Mouse (Mus musculus): Measurements from ENCODE around the gene Zdhhc8.

Gene Zdhhc8

DNA sequence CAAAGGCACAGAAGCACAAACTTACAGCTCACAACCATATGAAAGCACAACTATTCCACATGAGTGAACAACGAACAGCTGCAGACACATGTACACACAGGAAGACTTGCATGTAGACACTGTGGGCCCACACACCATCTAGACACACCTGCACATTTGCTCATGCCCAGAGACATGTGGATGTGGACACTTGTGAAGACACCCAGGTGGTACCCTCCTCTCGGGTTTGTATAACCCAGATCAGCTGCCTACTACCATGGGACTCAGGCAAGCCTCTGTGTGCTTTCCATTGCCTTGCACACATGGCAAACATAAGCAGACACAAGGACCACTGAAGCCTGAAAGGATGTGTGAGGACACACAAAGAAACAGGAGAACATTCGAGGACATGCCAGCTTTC, 3.9 kb downstream of the Zdhhc8 start:
- no peak for ATAC-seq (ENCODE audit: low TSS enrichment)

DNA sequence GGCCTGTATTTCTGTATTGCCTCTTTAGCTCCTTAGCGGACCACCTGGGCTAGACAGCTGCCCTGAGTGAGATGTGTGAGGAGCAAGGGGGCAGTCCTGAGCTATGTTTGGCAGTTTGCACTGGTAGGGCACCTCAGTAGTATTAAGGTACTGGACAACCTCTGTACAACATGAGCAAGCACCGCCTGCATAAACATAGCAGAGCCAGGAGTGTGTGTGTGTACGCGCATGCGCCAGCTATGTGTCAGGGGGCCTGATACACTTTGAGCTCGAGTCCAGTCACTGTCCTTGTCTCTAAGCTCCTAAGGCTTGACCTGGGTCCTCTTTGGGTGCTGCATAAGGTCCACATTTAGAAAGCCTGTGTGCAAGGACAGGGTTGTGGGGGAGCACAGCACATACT, 4.3 kb downstream of the Zdhhc8 start:
- ATAC-seq (ENCODE audit: low TSS enrichment): no peak

DNA sequence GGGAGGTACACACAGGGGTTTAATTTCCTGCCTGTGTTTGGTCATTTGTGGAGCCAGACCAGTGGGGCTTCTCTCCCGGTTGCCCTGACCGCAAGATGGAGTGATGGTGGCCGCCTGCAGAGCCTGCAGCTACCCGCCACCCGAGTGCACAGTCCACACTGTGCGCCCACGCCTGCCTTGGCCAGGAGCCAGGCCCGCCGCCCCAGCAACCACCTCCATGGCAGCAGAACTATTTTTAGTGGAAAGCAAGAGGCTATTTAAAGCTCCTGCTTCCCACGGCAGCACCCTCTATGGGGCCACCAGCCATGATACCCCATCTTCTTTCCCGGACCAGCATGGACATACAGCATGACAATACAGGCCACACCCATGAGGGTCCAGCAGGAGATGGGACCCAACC, 5.3 kb downstream of the Zdhhc8 start:
- peak; percentile 58 for ATAC-seq (ENCODE audit: low TSS enrichment)

DNA sequence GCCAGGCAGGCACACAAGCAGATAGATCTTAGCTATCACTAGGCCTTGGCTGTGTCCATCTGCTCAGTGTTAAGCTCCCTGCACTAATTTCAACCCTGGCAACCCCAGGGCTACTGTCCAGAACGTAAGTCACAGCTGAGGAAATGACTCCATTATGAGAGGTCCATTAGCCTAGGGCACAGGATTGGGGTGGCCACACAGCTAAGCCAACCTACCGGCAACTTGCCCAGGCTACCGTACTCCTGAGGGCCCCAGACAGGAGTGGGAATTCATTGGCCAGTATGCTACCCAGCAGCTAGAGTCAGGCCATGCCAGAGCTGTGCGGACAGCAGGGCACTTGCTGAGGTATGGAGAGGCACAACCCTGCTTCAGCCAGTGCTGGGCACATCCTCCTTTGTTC, 6.1 kb downstream of the Zdhhc8 start:
- ATAC-seq (ENCODE audit: low TSS enrichment): no peak

DNA sequence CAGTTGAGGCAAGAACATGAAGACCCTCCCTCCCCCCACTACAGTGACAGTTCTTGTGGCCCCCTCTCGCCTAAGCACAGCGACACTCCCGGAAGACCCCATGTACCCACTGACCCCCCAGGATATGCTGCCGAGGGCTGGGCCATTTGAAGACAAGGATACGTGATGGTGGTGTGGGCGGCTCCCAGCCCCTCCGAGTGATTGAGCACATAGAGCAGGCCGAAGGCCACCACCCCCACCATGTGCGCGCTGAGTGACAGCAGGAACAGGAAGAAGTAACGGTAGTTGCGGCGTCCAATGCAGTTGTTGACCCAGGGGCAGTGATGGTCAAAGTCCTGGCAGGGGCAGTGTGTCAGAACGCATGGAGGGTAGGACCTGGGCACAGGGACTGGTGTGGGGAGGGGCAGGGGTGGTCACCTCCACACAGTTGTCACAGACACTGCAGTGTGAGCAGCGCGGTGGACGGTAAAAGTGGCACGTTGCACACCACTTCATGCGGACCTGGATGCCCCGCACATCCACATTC, 7.0 kb downstream of the Zdhhc8 start:
- ATAC-seq (ENCODE audit: low TSS enrichment): no peak

DNA sequence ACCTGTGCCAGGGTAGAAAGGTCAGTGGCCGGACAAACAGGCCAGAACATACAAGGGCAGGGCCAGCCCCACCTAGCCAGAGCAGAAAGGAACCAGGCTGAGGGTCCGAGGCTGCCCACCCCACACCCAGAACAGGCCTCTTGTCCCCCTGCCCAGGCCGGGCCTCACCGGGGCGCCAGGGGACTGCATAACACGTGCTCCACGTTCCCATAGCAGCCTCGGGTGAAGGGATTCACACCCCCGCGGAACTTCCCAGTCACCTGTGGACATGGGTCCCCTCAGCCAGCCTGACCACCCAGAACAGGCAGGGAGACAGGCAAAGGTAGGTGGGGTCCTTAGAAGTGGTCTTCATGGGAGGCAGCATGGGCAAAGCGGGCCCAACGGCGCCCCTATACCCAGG, 7.7 kb downstream of the Zdhhc8 start:
- ATAC-seq (ENCODE audit: low TSS enrichment): no peak

DNA sequence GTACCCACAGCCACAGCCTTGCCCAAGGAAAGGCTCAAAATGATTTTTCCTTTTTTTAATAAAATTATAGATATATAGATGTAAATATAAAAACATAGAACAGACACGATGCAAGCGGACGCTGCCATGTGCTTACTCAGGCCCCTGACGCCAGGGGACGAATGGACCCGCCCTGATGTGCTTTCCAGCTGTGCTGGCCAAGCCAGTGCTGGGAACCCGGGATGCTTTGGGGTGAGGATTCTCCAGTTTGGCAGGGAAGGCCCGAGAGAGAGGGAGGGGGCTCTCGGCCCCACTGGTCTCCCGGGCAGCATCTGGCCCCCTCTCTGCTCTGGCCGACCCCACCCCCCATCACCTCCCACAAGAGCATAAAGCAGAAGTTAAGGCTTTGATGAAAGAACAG, 12.7 kb downstream of the Zdhhc8 start:
- ATAC-seq (ENCODE audit: low TSS enrichment): no peak

DNA sequence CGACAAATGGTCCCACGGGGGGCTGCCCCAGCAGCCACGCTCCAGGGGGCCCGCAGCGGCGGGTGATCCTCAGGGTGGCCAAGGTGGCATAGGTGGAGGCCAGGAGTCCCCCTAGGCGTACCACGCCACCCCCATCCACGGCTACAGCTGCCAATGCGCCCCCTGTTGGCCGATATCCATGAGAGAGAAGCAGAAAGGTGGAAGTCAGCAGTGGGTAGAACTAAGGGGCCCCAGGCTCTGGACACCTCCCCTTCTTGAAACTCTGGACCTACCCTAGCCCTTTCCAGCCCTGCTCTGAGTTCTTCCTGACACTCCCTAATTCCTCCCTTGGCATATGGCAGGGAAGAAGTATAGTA, 13.4 kb downstream of the Zdhhc8 start:
- no peak for ATAC-seq (ENCODE audit: low TSS enrichment)

DNA sequence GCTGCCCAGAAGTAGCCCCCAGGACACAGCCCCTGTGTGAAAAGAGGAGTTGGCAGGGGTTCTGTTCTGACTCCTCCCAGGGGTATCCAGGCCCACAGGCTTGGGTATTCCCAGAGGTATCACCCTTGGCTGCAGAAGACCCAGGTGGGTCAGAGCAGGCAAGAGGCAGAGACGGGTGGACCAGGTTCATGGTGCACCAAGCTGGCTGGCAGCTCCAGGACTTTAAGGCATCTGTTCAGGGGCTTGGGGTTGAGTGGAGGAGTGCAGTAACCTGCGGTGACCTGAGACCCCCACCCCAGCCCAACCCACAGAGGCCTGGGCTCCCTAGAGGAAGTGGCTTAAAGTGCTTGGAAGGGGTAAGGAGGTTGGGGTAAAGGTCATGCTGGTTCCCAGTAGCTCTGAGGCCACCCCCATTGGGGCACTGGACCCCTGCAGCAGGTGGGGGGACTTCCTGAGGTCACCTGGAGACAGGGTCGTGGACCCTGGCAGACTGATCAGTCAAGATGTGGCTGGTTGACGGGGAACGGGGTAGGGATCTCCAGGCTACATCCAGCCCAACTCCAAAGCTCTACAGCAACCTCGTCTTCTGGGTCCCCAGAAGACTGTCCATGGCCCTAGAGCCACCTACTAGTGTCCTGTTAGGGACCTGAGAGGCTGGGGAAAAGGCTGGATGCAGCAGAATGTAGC, 13.9 kb downstream of the Zdhhc8 start:
- no peak for ATAC-seq (ENCODE audit: low TSS enrichment)

DNA sequence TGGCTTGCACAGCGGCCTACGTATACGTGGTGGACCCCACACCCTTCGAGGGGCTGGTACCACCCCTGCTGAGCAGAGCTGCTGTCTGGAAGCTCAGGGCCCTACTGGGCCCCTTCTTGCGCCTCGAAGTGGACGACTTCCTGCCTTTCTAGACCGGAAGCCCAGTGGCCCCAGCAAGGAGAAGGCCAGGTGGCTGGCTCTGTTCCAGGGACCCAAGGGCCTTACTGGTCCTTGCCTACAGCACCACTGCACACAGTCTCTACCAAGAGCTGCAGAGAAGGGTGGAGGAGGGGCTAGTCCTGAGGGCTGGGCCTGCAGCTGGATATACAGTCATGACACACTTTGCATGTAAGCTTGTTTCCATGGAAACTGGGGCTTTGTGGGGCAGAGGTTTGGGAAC, 14.9 kb downstream of the Zdhhc8 start:
- ATAC-seq (ENCODE audit: low TSS enrichment): peak; percentile 21; the same call in 1 of the 2 replicates

DNA sequence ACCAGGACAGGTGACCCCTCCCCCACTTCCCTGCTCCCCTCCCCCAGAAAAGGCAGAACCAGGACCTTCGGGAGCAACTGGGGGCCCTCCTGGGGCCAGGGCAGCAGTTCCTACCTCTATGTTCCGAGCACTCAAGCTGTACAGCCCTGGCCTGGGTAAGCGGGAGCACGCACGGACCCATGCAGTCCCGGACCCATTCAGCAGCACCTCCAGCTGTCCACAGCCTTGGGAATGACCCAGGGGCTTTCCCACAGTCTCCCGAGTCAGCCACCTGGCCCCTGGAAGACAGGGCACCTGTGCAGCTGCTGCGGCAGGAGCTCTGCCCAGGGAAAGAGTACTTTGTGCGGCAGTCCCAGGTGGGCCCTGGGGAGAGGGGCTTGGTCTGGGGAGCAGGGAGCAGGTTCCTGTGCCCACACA, 16.3 kb downstream of the Zdhhc8 start:
- no peak for ATAC-seq (ENCODE audit: low TSS enrichment)

DNA sequence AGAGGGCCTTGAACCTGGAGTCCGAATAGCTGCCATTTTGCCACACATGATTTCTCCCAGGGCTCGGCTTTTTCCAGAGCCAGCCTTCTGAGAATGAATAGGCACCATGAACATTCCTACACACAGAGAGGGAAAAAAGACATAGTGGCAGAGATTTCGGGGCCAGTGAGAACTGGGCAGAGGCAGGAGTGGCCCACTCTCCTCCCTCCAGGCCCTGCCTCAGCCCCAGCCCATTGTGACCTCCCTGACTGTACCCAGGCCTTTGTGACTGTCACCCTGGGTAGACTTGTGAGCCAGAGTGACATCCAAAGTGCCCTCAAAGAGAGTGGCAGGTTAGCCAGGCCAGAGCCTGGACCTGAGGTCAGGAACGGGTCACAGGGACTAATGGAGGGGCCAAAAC, 17.4 kb downstream of the Zdhhc8 start, which contains the start of gene Ccdc188:
TSS of gene Ccdc188 (plus strand) at position 301 of the 400 bp plus-strand sequence.
- no peak for ATAC-seq (ENCODE audit: low TSS enrichment)

DNA sequence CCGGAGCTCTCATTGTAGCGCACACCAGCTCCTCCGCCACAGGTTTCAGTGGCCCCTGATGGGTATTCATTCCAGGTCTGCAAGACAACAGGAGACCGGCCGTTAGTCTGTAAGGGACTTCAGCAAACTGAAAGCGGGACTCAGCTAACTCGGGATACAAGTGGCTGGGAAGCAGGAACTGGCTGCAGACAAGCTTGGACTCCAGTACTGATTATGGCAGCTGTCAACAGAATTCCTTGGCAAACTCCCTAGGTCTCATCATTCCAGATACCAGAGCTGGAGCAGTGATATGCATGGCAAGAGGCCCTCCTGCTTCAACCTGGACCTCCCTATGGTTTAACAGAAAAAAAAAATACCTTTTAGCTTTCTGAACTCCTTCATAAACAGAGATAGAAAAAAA, 20.1 kb downstream of the Zdhhc8 start:
- ATAC-seq (ENCODE audit: low TSS enrichment): no peak

DNA sequence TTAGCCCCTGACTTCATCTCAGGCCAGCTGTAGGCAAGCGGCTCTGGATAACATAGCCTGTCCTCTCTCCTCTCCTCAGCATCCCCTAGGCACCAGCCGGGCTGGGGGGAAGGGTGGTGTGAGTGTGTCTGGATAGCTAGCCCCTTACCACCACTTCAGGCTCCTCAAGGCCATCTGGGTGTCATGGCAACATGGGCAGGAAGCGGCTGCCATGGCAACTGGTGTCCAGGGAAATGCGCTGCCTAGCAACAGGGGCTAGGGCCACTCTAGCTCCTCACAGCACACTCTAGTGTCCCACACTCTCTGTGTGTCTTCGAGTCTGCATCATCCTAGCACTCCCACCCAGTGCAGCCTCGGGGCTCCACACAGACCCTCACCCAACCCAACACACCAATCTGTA, 21.2 kb downstream of the Zdhhc8 start:
- ATAC-seq (ENCODE audit: low TSS enrichment): peak; percentile 51

DNA sequence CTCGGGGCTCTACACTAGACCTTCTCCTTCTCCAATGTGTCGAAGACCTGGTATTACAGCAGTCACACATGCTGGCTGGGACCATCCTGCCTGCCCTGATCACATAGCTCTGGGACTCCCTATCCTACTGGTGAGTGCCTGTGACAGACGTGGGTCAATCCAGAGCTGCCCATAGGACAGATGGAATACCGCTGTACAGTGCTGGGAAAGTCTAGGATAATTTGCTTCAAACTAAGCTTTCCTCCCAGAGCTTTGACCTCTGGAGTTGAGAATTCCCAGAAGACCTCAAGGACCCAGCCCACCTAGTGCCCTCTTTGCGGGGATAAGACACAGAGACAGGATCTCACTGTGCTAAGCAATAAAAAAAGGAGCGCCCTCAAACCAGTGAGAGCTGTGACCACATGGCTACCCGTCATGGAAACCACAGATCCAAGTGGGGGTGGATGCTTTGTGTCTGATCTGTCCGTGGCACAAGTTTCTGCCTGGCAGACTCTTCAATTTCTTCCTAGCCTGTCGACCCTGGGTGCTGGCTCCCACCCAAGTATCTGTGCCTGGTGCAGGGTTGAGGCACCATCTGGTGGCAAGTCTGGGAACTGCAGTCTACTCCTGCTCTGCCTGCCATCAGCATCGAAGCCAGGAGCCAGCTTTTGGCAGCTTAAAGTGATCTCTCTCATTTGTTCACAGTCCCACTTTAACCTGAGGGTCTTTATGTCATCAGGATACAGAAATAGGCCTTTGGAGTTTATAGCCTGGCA, 23.3 kb downstream of the Zdhhc8 start:
- 0 out of 2 replicates have a peak, but pooled peaks have one; percentile 15 for ATAC-seq (ENCODE audit: low TSS enrichment)

DNA sequence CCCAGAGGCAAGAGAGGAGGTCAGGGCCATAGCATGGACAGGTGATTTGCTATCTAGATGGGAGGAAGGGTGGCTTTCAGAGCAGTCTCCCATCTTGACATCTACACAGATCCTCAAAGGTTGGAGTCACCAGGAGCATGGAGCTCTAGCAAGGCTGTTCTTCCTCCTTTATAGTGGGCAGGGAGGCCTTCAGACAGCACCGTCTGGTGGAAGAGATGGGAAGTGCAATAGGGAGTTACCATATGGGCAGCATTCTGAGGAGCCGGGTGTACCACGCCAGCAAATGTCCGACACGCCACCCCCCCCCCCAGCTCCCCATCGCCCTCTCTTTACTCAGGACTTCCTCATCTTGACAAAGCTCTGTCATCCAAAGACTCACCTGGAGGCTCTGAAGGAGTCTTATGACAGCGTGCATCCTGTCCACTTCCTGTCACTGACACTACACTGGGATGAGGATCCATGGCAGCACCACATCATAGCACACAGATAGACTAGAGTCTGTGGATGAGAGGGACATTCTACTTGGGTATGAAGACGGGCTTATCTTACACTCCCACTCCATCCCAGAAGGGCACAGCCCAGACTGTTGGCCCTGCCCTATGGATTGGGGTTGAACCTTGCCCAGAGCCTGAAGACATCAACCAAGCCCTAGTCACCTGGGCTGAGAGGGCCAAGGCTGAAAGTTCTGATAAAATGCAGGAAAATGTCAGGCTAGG, 24.1 kb downstream of the Zdhhc8 start:
- ATAC-seq (ENCODE audit: low TSS enrichment): peak; percentile 53

DNA sequence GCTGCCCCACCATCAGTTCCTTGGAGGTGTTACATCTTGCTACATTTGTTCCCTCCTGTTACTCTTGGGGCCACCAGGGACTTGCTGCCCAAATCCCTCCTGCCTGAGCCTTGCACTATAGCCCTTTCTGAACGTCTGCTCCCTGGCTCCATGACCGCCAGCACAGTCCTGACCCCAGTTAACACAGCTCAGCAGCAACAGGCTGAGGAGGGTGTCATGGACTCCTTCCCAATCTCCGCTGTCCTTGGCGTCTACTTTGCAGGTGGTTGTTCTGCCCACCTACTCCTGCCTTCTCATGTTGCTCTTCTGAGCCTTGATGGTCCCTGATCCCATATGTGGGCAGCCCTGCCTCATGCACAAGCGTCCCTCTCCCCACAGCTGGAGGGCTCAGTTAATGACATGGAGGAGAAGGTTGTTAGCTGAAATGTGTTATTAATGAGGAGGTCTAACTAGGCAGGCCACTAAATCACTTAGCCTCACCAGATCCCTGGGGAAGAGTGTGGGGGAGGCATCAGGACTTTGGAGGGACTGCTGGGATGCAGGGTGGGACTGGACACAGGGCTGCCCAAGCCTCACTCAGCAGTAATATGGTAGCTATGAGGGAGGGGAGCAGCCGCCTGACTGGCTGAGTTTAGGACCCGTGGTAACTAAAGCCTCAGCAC, 31.4 kb downstream of the Zdhhc8 start:
- ATAC-seq (ENCODE audit: low TSS enrichment): no peak

DNA sequence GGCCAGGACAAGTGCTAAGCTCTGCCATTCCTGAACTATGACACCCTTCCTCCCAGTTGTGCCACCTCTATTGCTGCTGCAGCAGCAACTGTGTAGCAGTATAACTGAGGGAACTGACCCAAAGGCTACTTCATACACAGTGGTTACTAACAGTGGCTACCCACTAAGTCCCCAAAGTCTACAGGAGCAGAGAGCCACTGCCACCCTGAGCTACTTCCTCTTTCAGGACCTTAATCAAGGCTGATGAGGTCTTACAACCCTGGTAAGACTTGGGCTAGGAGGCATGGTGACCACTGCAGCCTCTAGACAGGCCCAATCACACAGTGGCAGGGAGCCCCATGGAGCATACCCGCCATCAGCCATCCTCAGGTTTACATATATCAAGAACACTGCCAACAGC, 32.9 kb downstream of the Zdhhc8 start:
- ATAC-seq (ENCODE audit: low TSS enrichment): no peak

DNA sequence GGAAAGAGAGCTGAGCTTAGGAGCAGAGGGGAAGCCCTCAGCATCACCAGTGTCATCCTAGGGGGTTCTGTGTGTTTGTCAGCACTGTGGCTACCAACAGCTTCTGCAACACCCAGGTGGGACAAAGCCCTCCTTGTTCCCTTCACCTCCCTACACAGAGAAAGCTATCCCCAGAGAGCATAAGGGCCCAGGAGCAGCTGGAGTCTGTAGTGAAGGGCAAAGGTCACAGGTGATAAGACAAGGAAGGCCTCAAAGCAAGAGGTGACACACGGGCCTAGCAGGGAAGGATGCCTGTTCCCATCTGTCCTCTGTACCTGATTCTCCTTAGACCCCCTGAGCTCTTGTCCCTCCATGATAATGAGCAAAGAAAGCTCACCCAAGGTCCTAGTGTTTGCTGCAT, 33.3 kb downstream of the Zdhhc8 start:
- no peak for ATAC-seq (ENCODE audit: low TSS enrichment)

DNA sequence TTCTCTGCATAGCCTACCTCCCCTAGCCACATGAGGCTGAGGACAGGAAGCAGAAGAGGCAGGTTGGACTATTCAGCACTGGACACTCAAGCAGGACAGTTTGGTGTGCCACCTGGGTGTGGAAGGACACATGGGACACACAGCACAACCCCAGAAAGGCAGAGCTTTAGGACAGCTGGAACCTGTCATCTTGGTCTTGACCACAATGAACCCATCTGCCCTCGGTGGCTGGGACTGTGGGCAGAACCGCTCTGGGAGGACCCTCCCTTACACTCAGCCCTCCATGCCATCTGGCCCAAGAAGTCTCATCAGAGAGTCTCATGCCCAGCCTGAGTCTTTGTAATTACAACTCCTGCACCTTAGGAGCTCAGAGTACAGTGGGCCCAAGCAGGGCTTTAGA, 34.9 kb downstream of the Zdhhc8 start:
- no peak for ATAC-seq (ENCODE audit: low TSS enrichment)

DNA sequence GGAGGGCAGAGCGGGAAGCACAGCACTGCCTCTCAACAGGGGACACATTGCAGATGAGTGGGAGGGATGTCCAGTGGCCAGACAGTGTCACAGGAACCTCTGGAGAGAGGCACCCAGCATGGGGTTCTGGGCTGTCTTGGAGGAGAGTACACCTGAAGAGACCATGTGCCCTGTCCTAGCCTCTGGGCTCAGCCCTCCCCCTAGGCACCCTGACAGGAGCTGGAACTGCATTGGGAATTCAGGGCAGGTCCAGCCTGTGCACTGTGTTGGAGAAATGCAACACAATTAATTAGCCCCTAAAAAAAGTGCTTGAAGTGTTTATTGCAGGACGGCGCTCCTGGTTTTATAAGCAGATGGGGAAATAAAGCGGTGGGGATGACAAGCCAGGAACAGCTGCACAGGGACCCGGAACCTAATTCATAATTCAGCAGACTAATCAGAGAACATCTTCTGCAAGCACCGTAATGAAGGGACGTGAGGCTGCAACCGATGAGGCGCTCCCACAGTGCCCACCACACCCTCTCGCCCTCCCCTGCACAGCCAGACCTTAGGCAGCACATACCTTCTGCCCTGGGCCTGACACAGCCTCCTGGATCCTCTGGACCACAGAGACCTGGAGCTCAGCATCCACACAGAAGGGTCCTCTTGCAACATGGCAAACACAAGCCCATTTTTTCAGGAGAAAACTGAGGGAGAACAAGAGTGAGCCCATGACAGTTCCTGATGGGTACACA, 36.4 kb downstream of the Zdhhc8 start:
- no peak for ATAC-seq (ENCODE audit: low TSS enrichment)

All from frontal cortex, adult (tissue).